Mouse (Mus musculus) MEL (cell line): Measurements from ENCODE around the gene Ppp2r5a. TPM values are rescaled to one million over a fixed set of nuclear protein-coding genes. Genes with fewer than 3 reads are reported as not detected.

Source experiments
- DNase-seq: peaks from one replicate; pipeline ENCODE4 v3.0.0; 2011; ENCODE audit warnings: low read depth, low spot score
- H3K27ac ChIP-seq: 2 replicates; pipeline ENCODE4 v1.5.1; 2012; ENCODE audit warnings: low read depth, mild to moderate bottlenecking, control low read depth, low read length, moderate library complexity; ENCODE audit not compliant: control insufficient read depth
- H3K27me3 ChIP-seq, 2 experiments: fragments of 150-350 bp in 1 of 2; sonication (generic) in 1 of 2; 2 replicates each; pipeline ENCODE4 v1.6.1; 2012; ENCODE audit warnings: low read length in 2 of 2, mild to moderate bottlenecking in 2 of 2, improper control_type of control experiment in 1 of 2, moderate library complexity in 1 of 2; ENCODE audit not compliant: insufficient read depth in 2 of 2, control insufficient read depth in 1 of 2
- H3K36me3 ChIP-seq, 2 experiments: 2 replicates each; pipeline ENCODE4 v1.6.1; 2012 to 2014; ENCODE audit warnings: low read length in 2 of 2, improper control_type of control experiment in 1 of 2, inconsistent platforms in 1 of 2, mild to moderate bottlenecking in 1 of 2; ENCODE audit not compliant: insufficient read depth in 2 of 2, control insufficient read depth in 1 of 2
- H3K4me1 ChIP-seq, 2 experiments: fragments of 150-350 bp in 1 of 2; sonication (generic) in 1 of 2; 2 replicates each; pipeline ENCODE4 v1.6.1; 2012; ENCODE audit warnings: low read length in 2 of 2, improper control_type of control experiment in 1 of 2, mild to moderate bottlenecking in 1 of 2; ENCODE audit not compliant: insufficient read depth in 2 of 2, control insufficient read depth in 1 of 2
- H3K4me3 ChIP-seq, 2 experiments: fragments of 150-350 bp in 1 of 2; sonication (generic) in 1 of 2; 2 replicates each; pipeline ENCODE4 v1.5.1; 2012; ENCODE audit warnings: low read depth in 2 of 2, low read length in 2 of 2, mild to moderate bottlenecking in 2 of 2, moderate library complexity in 2 of 2, control low read depth in 1 of 2, improper control_type of control experiment in 1 of 2; ENCODE audit not compliant: control insufficient read depth in 1 of 2, insufficient read depth in 1 of 2
- H3K79me2 ChIP-seq: 2 replicates; pipeline ENCODE4 v1.6.1; 2012; ENCODE audit warnings: mild to moderate bottlenecking, low read length, moderate library complexity; ENCODE audit not compliant: control insufficient read depth, poor library complexity, insufficient read depth
- H3K9ac ChIP-seq: 2 replicates; pipeline ENCODE4 v1.6.1; 2012; ENCODE audit warnings: low read depth, mild to moderate bottlenecking, control low read depth, low read length, moderate library complexity; ENCODE audit not compliant: control insufficient read depth, poor library complexity, severe bottlenecking
- H3K9me3 ChIP-seq: fragments of 150-350 bp; sonication (generic); replicated peaks from 2 replicates; pipeline ENCODE4 v1.6.1; 2012; ENCODE audit warnings: mild to moderate bottlenecking, low read length, improper control_type of control experiment, moderate library complexity; ENCODE audit not compliant: insufficient read depth
- BHLHE40 ChIP-seq: IDR thresholded peaks from 2 replicates; pipeline ENCODE4 v1.6.1; 2012; ENCODE audit warnings: low read depth, mild to moderate bottlenecking, inconsistent platforms, low read length, improper control_type of control experiment, borderline replicate concordance
- CHD1 ChIP-seq: IDR thresholded peaks from 2 replicates; pipeline ENCODE4 v1.6.1; 2012; ENCODE audit warnings: low read depth, mild to moderate bottlenecking, inconsistent platforms, low read length, improper control_type of control experiment
- CHD2 ChIP-seq: IDR thresholded peaks from 2 replicates; pipeline ENCODE4 v1.6.1; 2011; ENCODE audit warnings: low read length, improper control_type of control experiment
- CTCF ChIP-seq, 3 experiments: IDR thresholded peaks in 2 of 3; conservative IDR thresholded peaks in 1 of 3; 2 replicates each; pipeline ENCODE4 v1.5.1; 2011 to 2012; ENCODE audit warnings: low read length in 3 of 3, low read depth in 2 of 3, mild to moderate bottlenecking in 2 of 3, improper control_type of control experiment in 1 of 3, inconsistent platforms in 1 of 3, mixed read lengths in 1 of 3, moderate library complexity in 1 of 3; ENCODE audit not compliant: control insufficient read depth in 1 of 3, insufficient read depth in 1 of 3, poor library complexity in 1 of 3, severe bottlenecking in 1 of 3
- E2F4 ChIP-seq: IDR thresholded peaks from 2 replicates; pipeline ENCODE4 v1.6.1; 2011; ENCODE audit warnings: low read depth, low read length, improper control_type of control experiment, borderline replicate concordance
- ELF1 ChIP-seq: IDR thresholded peaks from 2 replicates; pipeline ENCODE4 v1.6.1; 2014; ENCODE audit warnings: low read depth, mild to moderate bottlenecking, inconsistent platforms, low read length, improper control_type of control experiment, moderate library complexity
- EP300 ChIP-seq, 2 experiments: IDR thresholded peaks; 2 replicates each; pipeline ENCODE4 v1.6.1; 2011; ENCODE audit warnings: improper control_type of control experiment in 2 of 2, low read length in 2 of 2, low read depth in 1 of 2, mild to moderate bottlenecking in 1 of 2
- GABPA ChIP-seq: IDR thresholded peaks from 2 replicates; pipeline ENCODE4 v1.6.1; 2012; ENCODE audit warnings: low read depth, mild to moderate bottlenecking, inconsistent platforms, low read length, improper control_type of control experiment, moderate library complexity
- JUND ChIP-seq: IDR thresholded peaks from 2 replicates; pipeline ENCODE4 v1.6.1; 2011; ENCODE audit warnings: low read depth, mild to moderate bottlenecking, improper control_type of control experiment, low read length
- KAT2A ChIP-seq: conservative IDR thresholded peaks from 2 replicates; pipeline ENCODE4 v1.6.1; 2012; ENCODE audit warnings: low read depth, low read length, improper control_type of control experiment, inconsistent platforms
- MAFK ChIP-seq: IDR thresholded peaks from 2 replicates; pipeline ENCODE4 v1.6.1; 2011; ENCODE audit warnings: low read depth, mild to moderate bottlenecking, low read length, improper control_type of control experiment, borderline replicate concordance
- MAZ ChIP-seq: IDR thresholded peaks from 2 replicates; pipeline ENCODE4 v1.6.1; 2012; ENCODE audit warnings: low read depth, mild to moderate bottlenecking, inconsistent platforms, low read length, improper control_type of control experiment
- MEF2A ChIP-seq: IDR thresholded peaks from 2 replicates; pipeline ENCODE4 v1.6.1; 2014; ENCODE audit warnings: low read depth, mild to moderate bottlenecking, inconsistent platforms, low read length, improper control_type of control experiment; ENCODE audit not compliant: poor library complexity, insufficient replicate concordance, severe bottlenecking; ENCODE audit errors: extremely low read depth
- MXI1 ChIP-seq: IDR thresholded peaks from 2 replicates; pipeline ENCODE4 v1.6.1; 2011; ENCODE audit warnings: mild to moderate bottlenecking, low read depth, low read length, improper control_type of control experiment
- NRF1 ChIP-seq: IDR thresholded peaks from 2 replicates; pipeline ENCODE4 v1.6.1; 2014; ENCODE audit warnings: low read depth, mild to moderate bottlenecking, inconsistent platforms, low read length, improper control_type of control experiment, moderate library complexity; ENCODE audit not compliant: poor library complexity, insufficient read depth, severe bottlenecking
- POLR2AphosphoS5 ChIP-seq: IDR thresholded peaks from 2 replicates; pipeline ENCODE4 v1.6.1; 2012; ENCODE audit warnings: low read depth, borderline replicate concordance, mild to moderate bottlenecking, inconsistent platforms, low read length, moderate library complexity, mixed read lengths
- RAD21 ChIP-seq: IDR thresholded peaks from 2 replicates; pipeline ENCODE4 v1.6.1; 2011; ENCODE audit warnings: mild to moderate bottlenecking, low read depth, low read length, improper control_type of control experiment
- RCOR1 ChIP-seq: IDR thresholded peaks from 2 replicates; pipeline ENCODE4 v1.6.1; 2012; ENCODE audit warnings: low read depth, mild to moderate bottlenecking, inconsistent platforms, low read length, improper control_type of control experiment
- SIN3A ChIP-seq: IDR thresholded peaks from 2 replicates; pipeline ENCODE4 v1.6.1; 2012; ENCODE audit warnings: low read length, improper control_type of control experiment, inconsistent platforms
- SMC3 ChIP-seq: IDR thresholded peaks from 2 replicates; pipeline ENCODE4 v1.6.1; 2011; ENCODE audit warnings: low read depth, low read length, improper control_type of control experiment
- TAL1 ChIP-seq: IDR thresholded peaks from 2 replicates; pipeline ENCODE4 v1.6.1; 2012; ENCODE audit warnings: mild to moderate bottlenecking, inconsistent platforms, low read length, moderate library complexity, mixed read lengths
- UBTF ChIP-seq: IDR thresholded peaks from 2 replicates; pipeline ENCODE4 v1.6.1; 2012; ENCODE audit warnings: low read depth, mild to moderate bottlenecking, inconsistent platforms, low read length, improper control_type of control experiment, moderate library complexity, borderline replicate concordance; ENCODE audit not compliant: insufficient read depth
- USF1 ChIP-seq: IDR thresholded peaks from 2 replicates; pipeline ENCODE4 v1.6.1; 2014; ENCODE audit warnings: low read depth, mild to moderate bottlenecking, inconsistent platforms, low read length, improper control_type of control experiment, moderate library complexity
- USF2 ChIP-seq, 2 experiments: IDR thresholded peaks; 2 replicates each; pipeline ENCODE4 v1.6.1; 2011 to 2012; ENCODE audit warnings: improper control_type of control experiment in 2 of 2, low read length in 2 of 2, borderline replicate concordance in 1 of 2, inconsistent platforms in 1 of 2, low read depth in 1 of 2, mild to moderate bottlenecking in 1 of 2; ENCODE audit not compliant: insufficient read depth in 1 of 2
- ZC3H11A ChIP-seq: IDR thresholded peaks from 2 replicates; pipeline ENCODE4 v1.6.1; 2012; ENCODE audit warnings: low read depth, mild to moderate bottlenecking, inconsistent platforms, low read length, improper control_type of control experiment
- ZKSCAN1 ChIP-seq: IDR thresholded peaks from 2 replicates; pipeline ENCODE4 v1.6.1; 2012; ENCODE audit warnings: low read depth, mild to moderate bottlenecking, inconsistent platforms, low read length, improper control_type of control experiment, moderate library complexity
- ZMIZ1 ChIP-seq: IDR thresholded peaks from 2 replicates; pipeline ENCODE4 v1.6.1; 2012; ENCODE audit warnings: low read depth, mild to moderate bottlenecking, inconsistent platforms, low read length, improper control_type of control experiment, moderate library complexity
- ZNF384 ChIP-seq: IDR thresholded peaks from 2 replicates; pipeline ENCODE4 v1.6.1; 2012; ENCODE audit warnings: low read depth, mild to moderate bottlenecking, inconsistent platforms, low read length, improper control_type of control experiment
- polyA plus RNA-seq, 2 experiments: library from polyadenylated mRNA; stranded (reverse) in 1 of 2; unstranded in 1 of 2; fragments of >175 nt in 1 of 2; fragments of >200 nt in 1 of 2; gene quantifications; 2 replicates each; pipeline versions ENCODE4 v1.2.1 to v1.2.4; 2012; ENCODE audit warnings: low replicate concordance in 2 of 2, low read depth in 1 of 2; ENCODE audit not compliant: insufficient read length in 2 of 2, insufficient read depth in 1 of 2, missing spikeins in 1 of 2
- total RNA-seq: library from RNA; depleted of rRNA; stranded (reverse); fragments of 300-350 nt; gene quantifications from 2 replicates; pipeline ENCODE4 v1.2.3, GENCODE M21; 2012

The Ppp2r5a gene
- total and polyA plus RNA-seq, 3 experiments, result 46.6 to 48.6 TPM; not detected in 1

DNA sequence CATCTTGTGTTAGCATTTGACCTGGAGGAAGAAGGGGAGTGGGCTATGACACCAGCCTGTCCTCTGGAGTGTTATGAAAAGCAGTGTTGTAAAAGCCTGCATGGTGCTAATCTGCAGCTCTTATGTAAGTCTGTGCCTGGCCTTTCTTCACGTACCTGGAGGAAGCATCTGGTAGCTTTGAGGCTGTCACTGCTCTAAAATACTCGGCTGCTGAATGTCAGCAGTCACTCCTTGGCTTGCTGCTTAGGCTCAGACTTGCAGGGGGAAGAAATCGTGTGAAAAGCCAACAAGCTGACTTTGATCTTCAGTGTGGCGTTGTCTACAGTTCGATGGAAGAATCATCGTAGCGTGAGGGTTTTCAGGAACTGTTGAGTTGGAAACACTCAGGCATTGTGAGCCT lies 566 bp downstream of the Ppp2r5a start:
- Histone ChIP-seq H3K27ac (no peak overlapping the region), H3K79me2 (no peaks in the 10 kb centered on the region; the same call in 1 of the 2 replicates), H3K36me3 (peaks cover 0 to 10% of the 10 kb centered on the region in 2 experiments; a peak in 2 of 4 replicates), H3K9me3 (no peaks in the 10 kb centered on the region), H3K9ac (no peak overlapping the region), H3K4me1 (peaks cover 7 to 12% of the 10 kb centered on the region in 2 experiments), H3K4me3 (no peak overlapping the region), H3K27me3 (no peaks in the 10 kb centered on the region)
- TF ChIP-seq E2F4 (no peak), MEF2A (no peak), BHLHE40 (no peak), ZKSCAN1 (no peak), USF1 (no peak), POLR2AphosphoS5 (no peak), USF2 (IDR thresholded peaks at IDR 0.05; ENCODE audit: borderline replicate concordance in 1 of 2, insufficient read depth in 1 of 2, low read depth in 1 of 2, low read length in 2 of 2) (no peak), UBTF (no peak), MAZ (no peak), SMC3 (no peak), ZC3H11A (no peak)
- no peak for DNase-seq

DNA sequence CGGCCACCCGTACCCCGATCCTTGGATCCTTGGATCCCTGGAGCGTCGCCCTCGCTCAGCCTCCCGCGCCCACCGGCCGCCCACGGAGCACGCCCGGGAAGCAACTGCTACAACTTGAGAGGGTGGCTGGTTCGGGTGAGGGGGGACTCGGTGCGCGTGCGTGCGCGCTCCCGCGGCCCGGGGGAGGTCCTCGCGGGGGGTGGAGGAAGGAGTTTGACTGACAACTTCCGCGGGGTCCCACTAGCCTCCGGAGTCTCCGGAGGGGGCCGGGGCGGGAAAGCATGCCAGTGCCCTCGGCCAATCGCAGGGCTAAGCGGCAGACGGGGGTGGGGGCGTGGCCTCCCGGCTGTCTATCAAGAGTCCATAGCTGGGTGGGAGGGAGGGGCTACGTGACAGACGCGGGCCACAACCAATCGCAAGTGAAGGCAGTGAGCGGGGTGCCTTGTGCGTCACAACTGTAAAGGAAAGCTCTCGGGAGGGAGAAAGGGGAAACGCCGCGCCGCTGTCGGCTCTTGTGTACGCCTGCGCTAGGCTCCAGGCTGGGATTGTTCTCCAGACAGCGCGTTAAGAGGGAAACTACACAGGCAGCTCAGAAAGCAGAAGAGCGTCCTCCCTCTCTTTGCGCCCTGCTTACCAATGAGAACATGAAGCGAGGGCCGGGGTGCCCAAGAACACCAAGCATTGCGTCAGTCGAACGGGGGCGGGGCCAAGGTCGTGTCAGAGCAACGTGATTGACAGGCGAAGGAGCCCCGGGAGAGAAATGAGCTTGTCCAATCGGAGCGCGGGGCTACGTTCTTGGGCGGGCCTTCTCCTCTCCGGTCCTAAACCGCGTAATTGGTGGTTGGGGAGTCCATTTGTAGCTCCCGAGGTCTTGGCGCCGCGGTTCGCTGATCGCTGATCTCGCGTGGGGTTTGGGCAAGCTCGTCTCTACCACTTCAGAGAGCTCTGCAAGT lies 5.9 kb downstream of the Ppp2r5a start:
- Histone ChIP-seq H3K9ac (peak overlapping the region; percentile 99), H3K36me3 (peaks cover 0 to 14% of the 10 kb centered on the region in 2 experiments; a peak in 2 of 4 replicates), H3K4me1 (peaks cover 0 to 6% of the 10 kb centered on the region in 2 experiments; a peak in 2 of 4 replicates), H3K79me2 (peaks cover 33% of the 10 kb centered on the region), H3K27ac (peak overlapping the region; percentile 89), H3K9me3 (no peaks in the 10 kb centered on the region), H3K27me3 (no peaks in the 10 kb centered on the region), H3K4me3 (peak overlapping the region; percentile 82 to 100)
- peak; percentile 99 for DNase-seq
- TF ChIP-seq MEF2A (no peak), RCOR1 (no peak), TAL1 (no peak), ZC3H11A (no peak), MAFK (no peak), EP300 (IDR thresholded peaks at IDR 0.05; ENCODE audit: low read depth in 1 of 2, low read length in 2 of 2) (no peak), ZKSCAN1 (no peak), CTCF (IDR thresholded peaks at IDR 0.05 in 2 of 3, conservative IDR thresholded peaks at IDR 0.05 in 1 of 3; ENCODE audit: control insufficient read depth in 1 of 3, insufficient read depth in 1 of 3, low read depth in 2 of 3, low read length in 3 of 3, poor library complexity in 1 of 3, severe bottlenecking in 1 of 3) (no peak), KAT2A (no peak; the same call in 1 of the 2 replicates), CHD1 (no peak), ZMIZ1 (peak; percentile 68), JUND (no peak), SIN3A (peak; percentile 74; the same call in 1 of the 2 replicates), NRF1 (peak; percentile 73), RAD21 (no peak), GABPA (no peak), ELF1 (peak; percentile 49), ZNF384 (no peak), MXI1 (peak; percentile 54; the same call in 1 of the 2 replicates), MAZ (peak; percentile 95), CHD2 (no peak; the same call in 1 of the 2 replicates)
